Mouse (Mus musculus) ES-Bruce4 (cell line): ENCODE measurements around the gene BC024978.

Source experiments
- CTCF ChIP-seq: IDR thresholded peaks from one replicate; pipeline ENCODE4 v1.8.1; 2011; ENCODE audit warnings: low read depth, low read length
- POLR2A ChIP-seq: IDR thresholded peaks from one replicate; pipeline ENCODE4 v1.8.1; 2011; ENCODE audit warnings: low read length; ENCODE audit not compliant: insufficient read depth

- no peak for TF ChIP-seq CTCF
- no peak for TF ChIP-seq POLR2A
Observed at GRCm38 (mm10) chr7:27221939-27222338, 26.4 kb downstream of the BC024978 start.
